Mouse (Mus musculus) MEL (cell line): ENCODE data around the gene Vcp.

ENCODE experiments used
- BHLHE40 ChIP-seq: IDR thresholded peaks from 2 replicates; pipeline ENCODE4 v1.6.1; 2012; ENCODE audit warnings: low read depth, mild to moderate bottlenecking, inconsistent platforms, low read length, improper control_type of control experiment, borderline replicate concordance
- CTCF ChIP-seq, 3 experiments: IDR thresholded peaks in 2 of 3; conservative IDR thresholded peaks in 1 of 3; 2 replicates each; pipeline ENCODE4 v1.5.1; 2011 to 2012; ENCODE audit warnings: low read length in 3 of 3, low read depth in 2 of 3, mild to moderate bottlenecking in 2 of 3, improper control_type of control experiment in 1 of 3, inconsistent platforms in 1 of 3, mixed read lengths in 1 of 3, moderate library complexity in 1 of 3; ENCODE audit not compliant: control insufficient read depth in 1 of 3, insufficient read depth in 1 of 3, poor library complexity in 1 of 3, severe bottlenecking in 1 of 3
- E2F4 ChIP-seq: IDR thresholded peaks from 2 replicates; pipeline ENCODE4 v1.6.1; 2011; ENCODE audit warnings: low read depth, low read length, improper control_type of control experiment, borderline replicate concordance
- ELF1 ChIP-seq: IDR thresholded peaks from 2 replicates; pipeline ENCODE4 v1.6.1; 2014; ENCODE audit warnings: low read depth, mild to moderate bottlenecking, inconsistent platforms, low read length, improper control_type of control experiment, moderate library complexity
- EP300 ChIP-seq, 2 experiments: IDR thresholded peaks; 2 replicates each; pipeline ENCODE4 v1.6.1; 2011; ENCODE audit warnings: improper control_type of control experiment in 2 of 2, low read length in 2 of 2, low read depth in 1 of 2, mild to moderate bottlenecking in 1 of 2
- MAX ChIP-seq: IDR thresholded peaks from 2 replicates; pipeline ENCODE4 v1.6.1; 2011; ENCODE audit warnings: low read length, improper control_type of control experiment
- MAZ ChIP-seq: IDR thresholded peaks from 2 replicates; pipeline ENCODE4 v1.6.1; 2012; ENCODE audit warnings: low read depth, mild to moderate bottlenecking, inconsistent platforms, low read length, improper control_type of control experiment
- POLR2A ChIP-seq, 2 experiments: IDR thresholded peaks; 2 replicates each; pipeline ENCODE4 v1.6.1; 2011 to 2012; ENCODE audit warnings: low read length in 2 of 2, mild to moderate bottlenecking in 2 of 2, control low read depth in 1 of 2, improper control_type of control experiment in 1 of 2, low read depth in 1 of 2, moderate library complexity in 1 of 2; ENCODE audit not compliant: control insufficient read depth in 1 of 2, insufficient read depth in 1 of 2, poor library complexity in 1 of 2
- RCOR1 ChIP-seq: IDR thresholded peaks from 2 replicates; pipeline ENCODE4 v1.6.1; 2012; ENCODE audit warnings: low read depth, mild to moderate bottlenecking, inconsistent platforms, low read length, improper control_type of control experiment
- TBP ChIP-seq: IDR thresholded peaks from 2 replicates; pipeline ENCODE4 v1.8.0; 2011; ENCODE audit warnings: low read depth, low read length, improper control_type of control experiment
- TCF12 ChIP-seq: IDR thresholded peaks from 2 replicates; pipeline ENCODE4 v1.6.1; 2014; ENCODE audit warnings: low read depth, mild to moderate bottlenecking, inconsistent platforms, low read length, improper control_type of control experiment, moderate library complexity
- ZNF384 ChIP-seq: IDR thresholded peaks from 2 replicates; pipeline ENCODE4 v1.6.1; 2012; ENCODE audit warnings: low read depth, mild to moderate bottlenecking, inconsistent platforms, low read length, improper control_type of control experiment

DNA sequence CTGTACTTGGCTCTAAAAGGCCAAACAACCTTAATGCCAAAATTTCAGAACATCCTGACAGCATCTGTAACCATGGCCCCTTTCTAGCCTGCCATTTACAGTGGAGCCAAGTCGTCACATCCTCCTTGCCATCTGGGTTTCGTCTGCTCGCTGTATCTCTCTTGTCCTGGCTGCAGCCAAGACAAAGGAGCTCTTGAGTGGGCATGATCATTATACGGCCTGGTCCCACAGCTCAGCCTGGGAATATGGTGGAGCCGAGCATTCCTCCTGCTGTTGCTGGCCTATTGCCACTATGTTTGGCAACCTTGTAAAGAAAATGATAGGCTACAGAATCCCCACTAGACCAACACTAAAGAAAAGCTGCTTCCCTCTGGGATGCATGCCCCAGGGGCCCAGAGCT, 57.0 kb downstream of the Vcp start:
- TF ChIP-seq CTCF (IDR thresholded peaks at IDR 0.05 in 2 of 3, conservative IDR thresholded peaks at IDR 0.05 in 1 of 3; ENCODE audit: control insufficient read depth in 1 of 3, insufficient read depth in 1 of 3, low read depth in 2 of 3, low read length in 3 of 3, poor library complexity in 1 of 3, severe bottlenecking in 1 of 3) (no peak), BHLHE40 (no peak), POLR2A (IDR thresholded peaks at IDR 0.05; ENCODE audit: control insufficient read depth in 1 of 2, insufficient read depth in 1 of 2, low read depth in 1 of 2, low read length in 2 of 2, poor library complexity in 1 of 2) (no peak), EP300 (IDR thresholded peaks at IDR 0.05; ENCODE audit: low read depth in 1 of 2, low read length in 2 of 2) (no peak), MAX (no peak), MAZ (no peak), TCF12 (no peak), RCOR1 (no peak), TBP (no peak), ZNF384 (no peak), ELF1 (no peak), E2F4 (no peak)
